Mouse (Mus musculus): Measurements from ENCODE around the gene Xirp1. TPM values are rescaled to one million over a fixed set of nuclear protein-coding genes. Genes with fewer than 3 reads are reported as not detected.

Gene Xirp1
- under 1 TPM; 0.37 to 0.48 TPM for total RNA-seq (2021)
- 0.03 and 0.04 TPM in 2 replicates for polyA plus RNA-seq (2012; rRNA removed)
- long read RNA-seq: 0 reads

GRCm38 (mm10) chr9:120023086-120023811 lies at the start of gene Xirp1:
Gene Xirp1, minus strand, starts transcription at chr9:120023598.
- no peak for DNase-seq

- peak; percentile 85 for DNase-seq
Observed at GRCm38 (mm10) chr9:120073169-120073568, 49.8 kb upstream of the Xirp1 start.

- no peak for DNase-seq
Observed at GRCm38 (mm10) chr9:120071251-120071650, 47.9 kb upstream of the Xirp1 start.

GRCm38 (mm10) chr9:120069779-120070178 lies 46.4 kb upstream of the Xirp1 start, which contains the start of gene Cx3cr1:
Gene Cx3cr1, minus strand, starts transcription at chr9:120069879.
- no peak for DNase-seq

- no peak for DNase-seq
Observed at GRCm38 (mm10) chr9:120068047-120068446, 44.6 kb upstream of the Xirp1 start.

GRCm38 (mm10) chr9:120067609-120068008 lies 44.2 kb upstream of the Xirp1 start:
- DNase-seq: no peak

- no peak for DNase-seq
Observed at GRCm38 (mm10) chr9:120064317-120064716, 40.9 kb upstream of the Xirp1 start.

- DNase-seq: no peak
Observed at GRCm38 (mm10) chr9:120058730-120059129, 35.3 kb upstream of the Xirp1 start.

- no peak for DNase-seq
Observed at GRCm38 (mm10) chr9:120056201-120056600, 32.8 kb upstream of the Xirp1 start.

GRCm38 (mm10) chr9:120054545-120055277 lies 31.3 kb upstream of the Xirp1 start:
- DNase-seq: peak; percentile 14

- DNase-seq: peak; percentile 76
Observed at GRCm38 (mm10) chr9:120049407-120049806, 26.0 kb upstream of the Xirp1 start.

GRCm38 (mm10) chr9:120048495-120048894 lies 25.1 kb upstream of the Xirp1 start:
- DNase-seq: no peak

GRCm38 (mm10) chr9:120043115-120043514 lies 19.7 kb upstream of the Xirp1 start:
- peak; percentile 34 for DNase-seq

GRCm38 (mm10) chr9:120037414-120037813 lies 14.0 kb upstream of the Xirp1 start:
- no peak for DNase-seq

GRCm38 (mm10) chr9:120034375-120034774 lies 11.0 kb upstream of the Xirp1 start:
- no peak for DNase-seq

- no peak for DNase-seq
Observed at GRCm38 (mm10) chr9:120032710-120033109, 9.3 kb upstream of the Xirp1 start.

GRCm38 (mm10) chr9:120030421-120030820 lies 7.0 kb upstream of the Xirp1 start:
- no peak for DNase-seq

GRCm38 (mm10) chr9:120029880-120030279 lies 6.5 kb upstream of the Xirp1 start:
- DNase-seq: no peak

- peak; percentile 87 for DNase-seq
Observed at GRCm38 (mm10) chr9:120027401-120028151, 4.2 kb upstream of the Xirp1 start.

- DNase-seq: no peak
Observed at GRCm38 (mm10) chr9:120024625-120025024, 1.2 kb upstream of the Xirp1 start.

- no peak for DNase-seq
Observed at GRCm38 (mm10) chr9:120024171-120024570, 773 bp upstream of the Xirp1 start.

GRCm38 (mm10) chr9:120021164-120021563 lies 2.2 kb downstream of the Xirp1 start:
- DNase-seq: no peak

Measured in adrenal gland, adult 2 months (tissue).